Mouse (Mus musculus) cerebellum, adult 2 months (tissue): Measurements from ENCODE around the gene Kif26a.

Experiments
- CTCF ChIP-seq: fragments of 200-500 bp; IDR thresholded peaks from 2 replicates; pipeline ENCODE4 v1.5.1; 2011; ENCODE audit warnings: low read depth, mild to moderate bottlenecking, control low read depth, low read length, moderate library complexity, borderline replicate concordance; ENCODE audit not compliant: insufficient read depth
- POLR2A ChIP-seq: fragments of 200-500 bp; IDR thresholded peaks from 2 replicates; pipeline ENCODE4 v1.6.1; 2011; ENCODE audit warnings: low read length, control low read depth, borderline replicate concordance; ENCODE audit not compliant: insufficient read depth

- TF ChIP-seq CTCF = no peak
- TF ChIP-seq POLR2A = no peak
Observed at GRCm38 (mm10) chr12:112129300-112129856, 16.6 kb upstream of the Kif26a start.
